Mouse (Mus musculus) neural tube, embryonic 12.5 days (tissue): Measurements from ENCODE around the gene Paqr7. TPM values are rescaled to one million over a fixed set of nuclear protein-coding genes. Genes with fewer than 3 reads are reported as not detected.

Source experiments
- ATAC-seq: fragments of 200-750 bp; cut with Nextera tagmentation; 2 replicates; pipeline ENCODE4 v1.8.0; 2017; ENCODE audit warnings: low read depth, mild to moderate bottlenecking, moderate TSS enrichment, moderate library complexity; ENCODE audit not compliant: low FRiP score
- H3K27ac ChIP-seq: fragments of 300-500 bp; sonication (generic); 2 replicates; pipeline ENCODE4 v1.5.1; 2016
- H3K27me3 ChIP-seq: fragments of 300-500 bp; sonication (generic); replicated peaks from 2 replicates; pipeline ENCODE4 v1.6.1; 2016; ENCODE audit warnings: mild to moderate bottlenecking
- H3K36me3 ChIP-seq: fragments of 300-500 bp; sonication (generic); 2 replicates; pipeline ENCODE4 v1.6.1; 2016; ENCODE audit warnings: mild to moderate bottlenecking
- H3K4me1 ChIP-seq: fragments of 300-500 bp; sonication (generic); 2 replicates; pipeline ENCODE4 v1.6.1; 2016
- H3K4me2 ChIP-seq: fragments of 300-500 bp; sonication (generic); replicated peaks from 2 replicates; pipeline ENCODE4 v1.6.1; 2016; ENCODE audit warnings: mild to moderate bottlenecking
- H3K4me3 ChIP-seq: fragments of 300-500 bp; sonication (generic); 2 replicates; pipeline ENCODE4 v1.5.1; 2016
- H3K9ac ChIP-seq: fragments of 300-500 bp; sonication (generic); 2 replicates; pipeline ENCODE4 v1.6.1; 2016; ENCODE audit warnings: mild to moderate bottlenecking
- H3K9me3 ChIP-seq: fragments of 300-500 bp; sonication (generic); 2 replicates; pipeline ENCODE4 v1.6.1; 2016; ENCODE audit warnings: mild to moderate bottlenecking
- WGBS: fragments of 180-500 bp; shearing (Covaris S2); methylation state at CpG from one replicate; pipeline ENCODE4 v1.1.7; 2016; 5-methylcytosine and 5-hydroxymethylcytosine counted together
- polyA plus RNA-seq: library from polyadenylated mRNA; unstranded; fragments of >200 nt; fragmentation: Nextera tagmentation; extraction: Ambion mirVana; gene quantifications from 2 replicates; pipeline ENCODE4 v1.2.1, GENCODE M21; 2016

Gene Paqr7
- polyA plus RNA-seq: 7.4 and 8.9 TPM in 2 replicates

GRCm38 (mm10) chr4:134496595-134497210 lies at the start of gene Paqr7:
Gene Paqr7, plus strand, starts transcription at chr4:134496697.
- H3K27me3 ChIP-seq: 0 out of 2 replicates have a peak, but pooled peaks cover 3% of the 10 kb centered on the region
- peaks cover 15% of the 10 kb centered on the region for H3K4me1 ChIP-seq
- no peaks in the 10 kb centered on the region for H3K9me3 ChIP-seq
- no peaks in the 10 kb centered on the region for H3K36me3 ChIP-seq
- peak within 1 kb of the TSS; percentile 99 for H3K4me2 ChIP-seq
- H3K4me3 ChIP-seq: peak within 1 kb of the TSS; percentile 54
- ATAC-seq: peak; percentile 29
- no peak within 1 kb of the TSS for H3K27ac ChIP-seq
- 3% methylated on average over 35 of the region's 35 CpGs for WGBS
- peak within 1 kb of the TSS; percentile 72 for H3K9ac ChIP-seq

- Histone ChIP-seq H3K9me3 (no peaks in the 10 kb centered on the region), H3K9ac (no peak overlapping the region), H3K27ac (no peak overlapping the region), H3K4me2 (no peak overlapping the region), H3K27me3 (no peaks in the 10 kb centered on the region), H3K4me1 (peaks cover 22% of the 10 kb centered on the region), H3K36me3 (no peaks in the 10 kb centered on the region), H3K4me3 (no peak overlapping the region)
- no peak for ATAC-seq
- 52% methylated on average over 23 of the region's 23 CpGs for WGBS
Observed at GRCm38 (mm10) chr4:134447966-134448365, 48.5 kb upstream of the Paqr7 start.

DNA sequence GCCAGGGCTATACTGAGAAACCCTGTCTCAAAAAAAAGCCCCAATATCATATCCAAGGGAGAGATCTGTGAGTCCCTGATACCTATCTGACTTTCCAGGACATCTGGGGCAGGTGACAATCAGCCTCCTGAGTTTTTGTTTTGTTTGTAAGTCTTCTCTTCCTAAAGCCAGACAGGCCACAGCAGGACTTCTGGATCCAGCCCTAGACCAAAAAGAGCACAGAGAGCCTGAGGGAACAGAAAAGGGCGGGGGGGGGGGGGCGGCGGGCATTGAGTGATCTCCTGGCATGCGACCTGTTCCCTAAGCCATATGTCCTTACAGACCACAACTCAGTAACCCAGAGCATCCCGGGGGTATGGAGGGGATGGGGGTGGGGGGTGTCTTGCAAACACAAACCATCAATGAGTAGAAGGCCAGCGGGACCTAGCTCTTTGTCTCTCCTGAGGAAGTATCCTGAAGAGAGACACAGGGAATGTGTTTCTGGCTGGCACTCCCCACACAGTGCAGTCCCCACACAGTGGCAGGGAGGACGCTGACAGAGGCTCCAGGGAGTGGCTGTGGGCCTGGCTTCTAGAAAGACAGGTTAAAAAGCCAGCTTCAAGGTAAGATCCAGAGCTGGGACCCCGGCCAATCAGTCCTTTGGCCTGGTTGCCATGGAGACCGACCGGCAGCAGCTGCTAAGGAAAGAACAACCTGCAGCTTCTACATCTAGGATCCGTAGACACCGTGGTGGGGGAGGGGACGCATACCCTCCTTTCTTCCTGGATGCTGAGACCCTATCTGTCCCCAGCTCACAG lies 46.7 kb upstream of the Paqr7 start:
- Histone ChIP-seq H3K4me2 (peak overlapping the region; percentile 40), H3K9me3 (no peaks in the 10 kb centered on the region), H3K27ac (peak overlapping the region; percentile 86), H3K4me3 (no peak overlapping the region), H3K4me1 (peaks cover 28% of the 10 kb centered on the region), H3K36me3 (no peaks in the 10 kb centered on the region), H3K9ac (peak overlapping the region; percentile 48; the same call in 1 of the 2 replicates), H3K27me3 (peaks cover 9% of the 10 kb centered on the region)
- 34% methylated on average over 13 of the region's 13 CpGs for WGBS
- ATAC-seq: peak; percentile 62

GRCm38 (mm10) chr4:134450392-134451195 lies 45.9 kb upstream of the Paqr7 start:
- Histone ChIP-seq H3K27me3 (peaks cover 9% of the 10 kb centered on the region), H3K27ac (peak overlapping the region; percentile 86), H3K9ac (peak overlapping the region; percentile 48), H3K4me1 (peaks cover 28% of the 10 kb centered on the region), H3K4me3 (no peak overlapping the region), H3K4me2 (peak overlapping the region; percentile 40), H3K9me3 (no peaks in the 10 kb centered on the region), H3K36me3 (no peaks in the 10 kb centered on the region)
- peak; percentile 51; the same call in 1 of the 2 replicates for ATAC-seq
- 18% methylated on average over 20 of the region's 20 CpGs for WGBS

GRCm38 (mm10) chr4:134451484-134451883 lies 45.0 kb upstream of the Paqr7 start:
- no peak overlapping the region for H3K4me3 ChIP-seq
- WGBS: 62% methylated on average over 9 of the region's 9 CpGs

GRCm38 (mm10) chr4:134453619-134454400 lies 42.7 kb upstream of the Paqr7 start:
- Histone ChIP-seq H3K36me3 (no peaks in the 10 kb centered on the region), H3K9me3 (no peaks in the 10 kb centered on the region), H3K4me3 (no peak overlapping the region), H3K4me1 (peaks cover 28% of the 10 kb centered on the region), H3K27me3 (peaks cover 9% of the 10 kb centered on the region), H3K4me2 (peak overlapping the region; percentile 47), H3K27ac (no peak overlapping the region), H3K9ac (no peak overlapping the region)
- 24% methylated on average over 34 of the region's 34 CpGs for WGBS
- no peak for ATAC-seq

More at GRCm38 (mm10) chr4:134451484-134451883, 45.0 kb upstream of the Paqr7 start:
- Histone ChIP-seq H3K27ac (no peak overlapping the region), H3K9me3 (no peaks in the 10 kb centered on the region), H3K27me3 (peaks cover 9% of the 10 kb centered on the region), H3K9ac (no peak overlapping the region), H3K4me1 (peaks cover 28% of the 10 kb centered on the region), H3K36me3 (no peaks in the 10 kb centered on the region), H3K4me2 (peak overlapping the region; percentile 40; the same call in 1 of the 2 replicates)
- ATAC-seq: no peak

- Histone ChIP-seq H3K9me3 (no peaks in the 10 kb centered on the region), H3K36me3 (no peaks in the 10 kb centered on the region), H3K4me3 (no peak overlapping the region), H3K4me1 (peaks cover 19% of the 10 kb centered on the region), H3K27ac (no peak overlapping the region), H3K9ac (no peak overlapping the region), H3K27me3 (peaks cover 9% of the 10 kb centered on the region), H3K4me2 (no peak overlapping the region)
- WGBS: 54% methylated on average over 6 of the region's 6 CpGs
- no peak for ATAC-seq
Observed at GRCm38 (mm10) chr4:134455310-134455709, 41.2 kb upstream of the Paqr7 start.

GRCm38 (mm10) chr4:134457130-134457825 lies 39.2 kb upstream of the Paqr7 start:
- WGBS: 64% methylated on average over 7 of the region's 7 CpGs
- Histone ChIP-seq H3K27ac (no peak overlapping the region), H3K36me3 (no peaks in the 10 kb centered on the region), H3K9me3 (no peaks in the 10 kb centered on the region), H3K4me2 (no peak overlapping the region), H3K27me3 (peaks cover 9% of the 10 kb centered on the region), H3K9ac (no peak overlapping the region), H3K4me3 (no peak overlapping the region), H3K4me1 (peaks cover 5% of the 10 kb centered on the region)
- ATAC-seq: no peak

DNA sequence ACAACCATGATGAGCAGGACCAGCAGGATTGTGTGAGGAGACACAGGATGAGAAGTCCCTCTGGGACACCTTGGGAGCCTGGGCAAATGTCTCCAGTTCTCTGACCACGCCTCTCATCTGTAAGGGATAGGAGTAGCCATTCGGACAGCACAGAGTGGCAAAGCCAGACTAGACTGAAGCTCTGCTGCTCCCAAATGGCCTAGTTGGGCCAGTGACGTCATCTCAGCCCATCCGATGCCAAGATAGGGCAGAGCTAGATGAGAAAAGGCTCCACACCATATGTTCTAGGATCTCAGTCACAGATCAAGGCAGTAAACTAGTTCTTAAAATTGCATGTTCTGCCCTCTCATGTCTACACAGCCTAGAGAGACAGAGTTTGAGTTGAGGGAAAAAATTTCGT lies 37.6 kb upstream of the Paqr7 start:
- Histone ChIP-seq H3K4me3 (no peak overlapping the region), H3K4me1 (peaks cover 2% of the 10 kb centered on the region), H3K9me3 (no peaks in the 10 kb centered on the region), H3K27me3 (peaks cover 5% of the 10 kb centered on the region), H3K27ac (no peak overlapping the region), H3K9ac (no peak overlapping the region), H3K4me2 (no peak overlapping the region), H3K36me3 (no peaks in the 10 kb centered on the region)
- 83% methylated on average over 5 of the region's 5 CpGs for WGBS
- ATAC-seq: no peak

- WGBS: 85% methylated on average over 10 of the region's 10 CpGs
- no peaks in the 10 kb centered on the region for H3K36me3 ChIP-seq
- no peak overlapping the region for H3K27ac ChIP-seq
- no peak for ATAC-seq
- no peaks in the 10 kb centered on the region for H3K9me3 ChIP-seq
- H3K4me2 ChIP-seq: no peak overlapping the region
- no peaks in the 10 kb centered on the region for H3K4me1 ChIP-seq
- no peak overlapping the region for H3K4me3 ChIP-seq
- H3K9ac ChIP-seq: no peak overlapping the region
- no peaks in the 10 kb centered on the region for H3K27me3 ChIP-seq
Observed at GRCm38 (mm10) chr4:134460277-134460676, 36.2 kb upstream of the Paqr7 start.

DNA sequence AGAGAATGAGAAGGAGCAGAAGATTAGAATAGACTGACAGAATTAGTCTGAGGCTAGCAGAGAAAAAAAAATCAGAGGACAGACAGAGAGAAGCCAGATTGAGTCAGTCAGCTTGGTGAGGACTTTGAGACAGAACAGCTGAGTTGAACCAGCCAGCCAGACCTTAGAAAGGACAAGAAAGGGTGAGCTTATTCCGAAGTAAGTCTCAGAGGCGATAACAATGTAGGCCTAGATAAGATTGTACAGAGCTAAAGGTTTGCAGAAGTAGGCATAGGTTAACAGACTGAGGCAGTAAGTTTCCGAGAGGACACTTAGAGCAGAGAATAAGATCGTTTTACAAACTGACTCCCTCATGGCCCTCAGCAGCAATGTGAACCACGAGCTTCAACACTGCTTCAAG lies 35.2 kb upstream of the Paqr7 start:
- H3K9me3 ChIP-seq: no peaks in the 10 kb centered on the region
- ATAC-seq: no peak
- no peak overlapping the region for H3K9ac ChIP-seq
- no peak overlapping the region for H3K4me3 ChIP-seq
- WGBS: 82% methylated on average over 5 of the region's 5 CpGs
- H3K27ac ChIP-seq: no peak overlapping the region
- H3K36me3 ChIP-seq: no peaks in the 10 kb centered on the region
- no peak overlapping the region for H3K4me2 ChIP-seq
- H3K27me3 ChIP-seq: no peaks in the 10 kb centered on the region
- H3K4me1 ChIP-seq: 0 out of 2 replicates have a peak, but pooled peaks cover 5% of the 10 kb centered on the region
